Mouse (Mus musculus) neural tube, embryonic 11.5 days (tissue): ENCODE data around the gene Prss45. TPM values are rescaled to one million over a fixed set of nuclear protein-coding genes. Genes with fewer than 3 reads are reported as not detected.
A peak's percentile ranks its signal among the peaks of the same experiment; 100 is the strongest.

ENCODE experiments used
- ATAC-seq: fragments of 200-750 bp; cut with Nextera tagmentation; 2 replicates; pipeline ENCODE4 v1.8.0; 2017; ENCODE audit warnings: moderate number of reproducible peaks, mild to moderate bottlenecking, moderate TSS enrichment, moderate library complexity; ENCODE audit not compliant: insufficient read depth, low FRiP score, low TSS enrichment
- DNase-seq: peaks from one replicate; pipeline ENCODE4 v3.0.0-alpha.2; 2015; ENCODE audit warnings: low spot score
- H3K27ac ChIP-seq: fragments of 300-500 bp; sonication (generic); 2 replicates; pipeline ENCODE4 v1.5.1; 2014; ENCODE audit warnings: low read depth, mild to moderate bottlenecking, low read length
- H3K27me3 ChIP-seq: fragments of 300-500 bp; sonication (generic); 2 replicates; pipeline ENCODE4 v1.6.1; 2014; ENCODE audit warnings: mild to moderate bottlenecking, low read length, mixed read lengths; ENCODE audit not compliant: control insufficient read depth, insufficient read depth
- H3K36me3 ChIP-seq: fragments of 300-500 bp; sonication (generic); 2 replicates; pipeline ENCODE4 v1.6.1; 2014; ENCODE audit warnings: mild to moderate bottlenecking, low read length, moderate library complexity, mixed read lengths; ENCODE audit not compliant: control insufficient read depth, insufficient read depth
- H3K4me1 ChIP-seq: fragments of 300-500 bp; sonication (generic); 2 replicates; pipeline ENCODE4 v1.6.1; 2014; ENCODE audit warnings: low read length, mixed read lengths; ENCODE audit not compliant: control insufficient read depth, insufficient read depth
- H3K4me2 ChIP-seq: fragments of 300-500 bp; sonication (generic); 2 replicates; pipeline ENCODE4 v1.6.1; 2014; ENCODE audit warnings: low read depth, mild to moderate bottlenecking, moderate library complexity
- H3K4me3 ChIP-seq: fragments of 300-500 bp; sonication (generic); 2 replicates; pipeline ENCODE4 v1.5.1; 2014; ENCODE audit warnings: low read depth, low read length
- H3K9ac ChIP-seq: fragments of 300-500 bp; sonication (generic); 2 replicates; pipeline ENCODE4 v1.6.1; 2014; ENCODE audit warnings: mild to moderate bottlenecking, low read length
- H3K9me3 ChIP-seq: fragments of 300-500 bp; sonication (generic); 2 replicates; pipeline ENCODE4 v1.6.1; 2016; ENCODE audit warnings: low read length; ENCODE audit not compliant: control insufficient read depth
- WGBS: fragments of 180-500 bp; shearing (Covaris S2); extraction: QIAGEN DNeasy Blood & Tissue Kit; methylation state at CpG from one replicate; pipeline ENCODE4 v1.1.7; 2014; 5-methylcytosine and 5-hydroxymethylcytosine counted together
- polyA plus RNA-seq: library from polyadenylated mRNA; unstranded; fragments of >200 nt; fragmentation: Nextera tagmentation; extraction: Ambion mirVana; gene quantifications from 2 replicates; pipeline ENCODE4 v1.2.1, GENCODE M21; 2014

Gene Prss45
- polyA plus RNA-seq, 1 experiment from 2014 or later = not detected

GRCm38 (mm10) chr9:110873681-110874659 lies 39.6 kb downstream of the Prss45 start:
- ATAC-seq (peak; percentile 49), DNase-seq (peak; percentile 59)
- H3K4me3 ChIP-seq = peak overlapping the region; percentile 19
- H3K4me2 ChIP-seq = peak overlapping the region; percentile 57
- peak overlapping the region; percentile 22; the same call in 1 of the 2 replicates for H3K9ac ChIP-seq
- H3K27ac ChIP-seq = no peak overlapping the region; the same call in 1 of the 2 replicates
- H3K9me3 ChIP-seq = no peaks in the 10 kb centered on the region
- WGBS = 11% methylated on average over 40 of the region's 40 CpGs
- H3K36me3 ChIP-seq = no peaks in the 10 kb centered on the region
- peaks cover 11% of the 10 kb centered on the region for H3K27me3 ChIP-seq
- H3K4me1 ChIP-seq = peaks cover 21% of the 10 kb centered on the region

GRCm38 (mm10) chr9:110874660-110875191 lies 40.3 kb downstream of the Prss45 start:
- peak overlapping the region; percentile 27; the same call in 1 of the 2 replicates for H3K27ac ChIP-seq
- peaks cover 21% of the 10 kb centered on the region for H3K4me1 ChIP-seq
- no peak overlapping the region for H3K9ac ChIP-seq
- H3K4me2 ChIP-seq = no peak overlapping the region
- WGBS = 10% methylated on average over 3 of the region's 3 CpGs
- peaks cover 19% of the 10 kb centered on the region for H3K27me3 ChIP-seq
- H3K9me3 ChIP-seq = no peaks in the 10 kb centered on the region
- no peak overlapping the region for H3K4me3 ChIP-seq
- no peaks in the 10 kb centered on the region for H3K36me3 ChIP-seq
- ATAC-seq (peak; percentile 47), DNase-seq (peak; percentile 32)

GRCm38 (mm10) chr9:110875288-110875695 lies 40.9 kb downstream of the Prss45 start:
- Histone ChIP-seq H3K4me1 (peaks cover 21% of the 10 kb centered on the region), H3K27ac (no peak overlapping the region), H3K27me3 (peaks cover 25% of the 10 kb centered on the region), H3K4me3 (no peak overlapping the region), H3K4me2 (no peak overlapping the region), H3K36me3 (no peaks in the 10 kb centered on the region), H3K9ac (no peak overlapping the region), H3K9me3 (no peaks in the 10 kb centered on the region)
- ATAC-seq = peak; percentile 27; the same call in 1 of the 2 replicates
- WGBS = 19% methylated on average over 4 of the region's 6 CpGs
- peak; percentile 29 for DNase-seq

GRCm38 (mm10) chr9:110877353-110877752 lies 43.0 kb downstream of the Prss45 start:
- H3K9me3 ChIP-seq = no peaks in the 10 kb centered on the region
- WGBS = 84% methylated on average over 1 of the region's 1 CpGs
- peaks cover 37% of the 10 kb centered on the region for H3K27me3 ChIP-seq
- no peak overlapping the region for H3K27ac ChIP-seq
- no peak overlapping the region for H3K4me2 ChIP-seq
- ATAC-seq (no peak), DNase-seq (no peak)
- no peak overlapping the region for H3K4me3 ChIP-seq
- H3K9ac ChIP-seq = no peak overlapping the region
- H3K4me1 ChIP-seq = peaks cover 21% of the 10 kb centered on the region
- H3K36me3 ChIP-seq = no peaks in the 10 kb centered on the region

- no peak overlapping the region for H3K4me3 ChIP-seq
- WGBS = 85% methylated on average over 5 of the region's 5 CpGs
- DNase-seq (no peak), ATAC-seq (no peak)
- no peaks in the 10 kb centered on the region for H3K36me3 ChIP-seq
- peaks cover 21% of the 10 kb centered on the region for H3K4me1 ChIP-seq
- H3K27ac ChIP-seq = no peak overlapping the region
- no peaks in the 10 kb centered on the region for H3K9me3 ChIP-seq
- H3K4me2 ChIP-seq = no peak overlapping the region
- peaks cover 37% of the 10 kb centered on the region for H3K27me3 ChIP-seq
- H3K9ac ChIP-seq = no peak overlapping the region
Observed at GRCm38 (mm10) chr9:110877888-110878287, 43.5 kb downstream of the Prss45 start.

- ATAC-seq (no peak), DNase-seq (no peak)
- Histone ChIP-seq H3K4me3 (peak within 1 kb of the TSS; percentile 43), H3K4me1 (peaks cover 12% of the 10 kb centered on the region), H3K27me3 (peaks cover 32% of the 10 kb centered on the region), H3K9me3 (no peaks in the 10 kb centered on the region), H3K4me2 (peak within 1 kb of the TSS; percentile 81), H3K36me3 (no peaks in the 10 kb centered on the region), H3K27ac (no peak within 1 kb of the TSS), H3K9ac (no peak within 1 kb of the TSS; the same call in 1 of the 2 replicates)
- 14% methylated on average over 12 of the region's 12 CpGs for WGBS
Observed at GRCm38 (mm10) chr9:110879191-110879920, 45.0 kb downstream of the Prss45 start, which contains the start of gene Als2cl. Als2cl (plus strand) TSS chr9:110879870.

GRCm38 (mm10) chr9:110879998-110880561 lies 45.7 kb downstream of the Prss45 start, which contains the start of gene Tmie:
Tmie (minus strand) TSS chr9:110880113.
- Histone ChIP-seq H3K4me1 (peaks cover 5% of the 10 kb centered on the region), H3K27ac (no peak within 1 kb of the TSS), H3K4me2 (peak within 1 kb of the TSS; percentile 81), H3K9ac (no peak within 1 kb of the TSS; the same call in 1 of the 2 replicates), H3K9me3 (no peaks in the 10 kb centered on the region), H3K27me3 (peaks cover 32% of the 10 kb centered on the region), H3K36me3 (no peaks in the 10 kb centered on the region), H3K4me3 (peak within 1 kb of the TSS; percentile 43)
- WGBS = 1% methylated on average over 57 of the region's 57 CpGs
- ATAC-seq (no peak), DNase-seq (peak; percentile 42)

- Histone ChIP-seq H3K27ac (no peak overlapping the region), H3K9me3 (no peaks in the 10 kb centered on the region), H3K4me1 (no peaks in the 10 kb centered on the region), H3K4me3 (no peak overlapping the region), H3K27me3 (peaks cover 32% of the 10 kb centered on the region), H3K4me2 (peak overlapping the region; percentile 81; the same call in 1 of the 2 replicates), H3K36me3 (no peaks in the 10 kb centered on the region), H3K9ac (no peak overlapping the region)
- no peak for ATAC-seq
- 72% methylated on average over 4 of the region's 4 CpGs for WGBS
- DNase-seq = no peak
Observed at GRCm38 (mm10) chr9:110880772-110881171, 46.4 kb downstream of the Prss45 start.
